Mouse (Mus musculus): ENCODE results near the gene Per3. TPM values are rescaled to one million over a fixed set of nuclear protein-coding genes. Genes with fewer than 3 reads are reported as not detected.
A peak's percentile ranks its signal among the peaks of the same experiment; 100 is the strongest.

Gene Per3
- polyA plus RNA-seq, 1 experiment from 2014 or later, result 6.9 TPM

DNA sequence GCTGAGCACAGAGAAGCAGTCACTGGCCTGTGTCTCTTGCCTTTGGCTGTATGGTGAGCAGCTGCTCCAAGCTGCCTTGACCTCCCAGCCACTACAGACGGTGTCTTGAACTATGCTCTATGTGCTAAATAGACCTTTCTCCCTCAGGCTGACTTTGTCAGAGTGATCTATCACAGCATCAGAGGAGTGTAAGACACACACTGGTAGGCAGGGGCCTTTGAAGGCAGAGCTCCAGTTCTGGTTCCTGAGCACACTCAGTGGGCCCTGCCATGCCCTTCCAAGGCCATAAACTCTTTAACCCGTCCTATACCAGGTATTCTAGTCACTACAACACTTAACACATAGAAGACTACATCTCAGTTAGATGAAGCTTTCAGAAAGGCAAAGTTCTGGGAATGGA is 36.9 kb upstream of the Per3 start:
- DNase-seq (ENCODE audit: low spot score) (no peak), ATAC-seq (ENCODE audit: low FRiP score, low TSS enrichment) (no peak)
- Histone ChIP-seq H3K27me3 (ENCODE audit: control insufficient read depth, insufficient read depth, low read length) (no peaks in the 10 kb centered on the region), H3K4me2 (replicated peaks; ENCODE audit: low read depth) (no peak overlapping the region), H3K27ac (replicated peaks) (no peak overlapping the region), H3K36me3 (ENCODE audit: control insufficient read depth, insufficient read depth, low read length) (no peaks in the 10 kb centered on the region), H3K9me3 (ENCODE audit: control insufficient read depth, low read length) (no peaks in the 10 kb centered on the region), H3K4me3 (ENCODE audit: low read depth, low read length) (no peak overlapping the region), H3K4me1 (replicated peaks; ENCODE audit: control insufficient read depth, insufficient read depth) (no peaks in the 10 kb centered on the region), H3K9ac (ENCODE audit: low read length) (no peak overlapping the region)
- TF ChIP-seq EP300 (optimal IDR thresholded peaks at IDR 0.05), result no peak
- TF ChIP-seq CTCF (IDR thresholded peaks at IDR 0.05; ENCODE audit: low read depth), result no peak
- 67% methylated on average over 2 of the region's 2 CpGs for WGBS

- Histone ChIP-seq H3K36me3 (ENCODE audit: control insufficient read depth, insufficient read depth, low read length) (no peaks in the 10 kb centered on the region), H3K4me2 (replicated peaks; ENCODE audit: low read depth) (no peak overlapping the region), H3K9ac (ENCODE audit: low read length) (no peak overlapping the region), H3K27ac (replicated peaks) (no peak overlapping the region), H3K4me1 (replicated peaks; ENCODE audit: control insufficient read depth, insufficient read depth) (no peaks in the 10 kb centered on the region), H3K4me3 (ENCODE audit: low read depth, low read length) (no peak overlapping the region), H3K9me3 (ENCODE audit: control insufficient read depth, low read length) (no peaks in the 10 kb centered on the region), H3K27me3 (ENCODE audit: control insufficient read depth, insufficient read depth, low read length) (no peaks in the 10 kb centered on the region)
- no peak for DNase-seq (ENCODE audit: low spot score)
- no peak for TF ChIP-seq EP300 (optimal IDR thresholded peaks at IDR 0.05)
- TF ChIP-seq CTCF (IDR thresholded peaks at IDR 0.05; ENCODE audit: low read depth), result no peak
- no peak for ATAC-seq (ENCODE audit: low FRiP score, low TSS enrichment)
- WGBS, result 84% methylated on average over 15 of the region's 15 CpGs
Observed at GRCm38 (mm10) chr4:151074817-151075216, 30.4 kb upstream of the Per3 start.

DNA sequence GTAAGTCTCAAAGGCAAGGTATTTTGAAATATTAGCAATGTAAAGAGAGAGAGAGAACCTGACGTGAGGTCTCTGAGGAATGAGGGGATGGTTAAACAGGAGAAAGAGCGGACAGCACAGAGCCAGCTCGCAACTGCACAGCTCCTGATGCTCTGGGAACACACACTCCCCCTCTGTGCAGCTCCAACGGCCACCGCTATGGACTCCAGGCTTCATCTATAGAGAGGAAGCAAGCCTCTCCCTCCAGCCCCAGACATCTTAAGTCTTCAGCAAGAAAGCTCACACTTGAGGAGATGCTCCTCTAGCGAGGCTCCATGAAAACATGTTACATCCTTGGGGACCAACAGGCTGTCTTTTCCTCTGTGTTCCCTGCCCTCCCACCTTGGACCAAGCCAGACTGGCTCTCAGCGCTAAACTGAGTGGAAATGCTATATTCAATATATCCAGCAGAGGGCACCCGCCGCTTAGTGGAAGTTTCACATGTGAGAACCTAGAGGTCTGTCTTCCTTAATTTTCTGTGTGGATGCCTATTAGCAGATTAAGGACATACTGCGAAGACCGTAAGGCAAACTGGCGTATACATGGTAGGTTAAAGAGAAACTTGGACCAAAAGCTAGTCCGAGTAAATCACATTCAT is 28.8 kb upstream of the Per3 start:
- DNase-seq (ENCODE audit: low spot score), result peak; percentile 73
- WGBS, result 47% methylated on average over 13 of the region's 13 CpGs
- no peak overlapping the region for H3K9ac ChIP-seq (ENCODE audit: low read length)
- H3K4me2 ChIP-seq (replicated peaks; ENCODE audit: low read depth), result no peak overlapping the region
- TF ChIP-seq EP300 (optimal IDR thresholded peaks at IDR 0.05), result no peak
- TF ChIP-seq CTCF (IDR thresholded peaks at IDR 0.05; ENCODE audit: low read depth), result peak; percentile 95
- H3K4me3 ChIP-seq (ENCODE audit: low read depth, low read length), result no peak overlapping the region
- ATAC-seq (ENCODE audit: low FRiP score, low TSS enrichment), result peak; percentile 73
- H3K27me3 ChIP-seq (ENCODE audit: control insufficient read depth, insufficient read depth, low read length), result no peaks in the 10 kb centered on the region
- H3K4me1 ChIP-seq (replicated peaks; ENCODE audit: control insufficient read depth, insufficient read depth), result no peaks in the 10 kb centered on the region
- H3K9me3 ChIP-seq (ENCODE audit: control insufficient read depth, low read length), result no peaks in the 10 kb centered on the region
- no peaks in the 10 kb centered on the region for H3K36me3 ChIP-seq (ENCODE audit: control insufficient read depth, insufficient read depth, low read length)
- no peak overlapping the region for H3K27ac ChIP-seq (replicated peaks)

DNA sequence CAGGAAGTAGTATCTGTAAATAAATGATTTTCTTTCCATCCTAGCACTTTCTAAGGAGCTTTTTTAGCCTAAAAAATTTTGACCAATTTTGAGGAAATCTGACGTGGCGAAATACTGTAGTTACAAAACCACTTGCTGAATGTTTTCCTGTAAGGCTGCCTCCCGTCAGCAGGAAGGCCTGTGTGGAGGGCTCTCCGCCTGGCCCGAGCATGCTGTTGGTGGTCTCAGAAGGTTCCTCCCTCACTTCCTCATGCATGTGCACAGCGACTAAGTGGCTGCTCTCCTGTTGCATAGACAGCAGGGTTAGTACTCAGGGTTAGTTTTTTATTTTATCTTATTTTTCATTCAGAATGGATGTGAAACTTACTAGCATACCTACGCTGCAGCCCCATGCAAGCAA is 26.5 kb upstream of the Per3 start:
- ATAC-seq (ENCODE audit: low FRiP score, low TSS enrichment), result no peak

GRCm38 (mm10) chr4:151068751-151069150 is 24.3 kb upstream of the Per3 start:
- no peaks in the 10 kb centered on the region for H3K4me1 ChIP-seq (replicated peaks; ENCODE audit: control insufficient read depth, insufficient read depth)
- no peaks in the 10 kb centered on the region for H3K9me3 ChIP-seq (ENCODE audit: control insufficient read depth, low read length)
- no peaks in the 10 kb centered on the region for H3K27me3 ChIP-seq (ENCODE audit: control insufficient read depth, insufficient read depth, low read length)
- no peak for TF ChIP-seq EP300 (optimal IDR thresholded peaks at IDR 0.05)
- TF ChIP-seq CTCF (IDR thresholded peaks at IDR 0.05; ENCODE audit: low read depth), result peak; percentile 52
- no peak overlapping the region for H3K9ac ChIP-seq (ENCODE audit: low read length)
- no peak overlapping the region for H3K4me3 ChIP-seq (ENCODE audit: low read depth, low read length)
- H3K4me2 ChIP-seq (replicated peaks; ENCODE audit: low read depth), result no peak overlapping the region
- H3K36me3 ChIP-seq (ENCODE audit: control insufficient read depth, insufficient read depth, low read length), result no peaks in the 10 kb centered on the region
- ATAC-seq (ENCODE audit: low FRiP score, low TSS enrichment) (no peak), DNase-seq (ENCODE audit: low spot score) (no peak)
- no peak overlapping the region for H3K27ac ChIP-seq (replicated peaks)
- WGBS, result 63% methylated on average over 4 of the region's 4 CpGs

More for the DNA sequence above, 26.5 kb upstream of the Per3 start:
- no peaks in the 10 kb centered on the region for H3K4me1 ChIP-seq (replicated peaks; ENCODE audit: control insufficient read depth, insufficient read depth)
- no peaks in the 10 kb centered on the region for H3K9me3 ChIP-seq (ENCODE audit: control insufficient read depth, low read length)
- WGBS, result 75% methylated on average over 7 of the region's 7 CpGs
- H3K36me3 ChIP-seq (ENCODE audit: control insufficient read depth, insufficient read depth, low read length), result no peaks in the 10 kb centered on the region
- H3K9ac ChIP-seq (ENCODE audit: low read length), result no peak overlapping the region
- TF ChIP-seq CTCF (IDR thresholded peaks at IDR 0.05; ENCODE audit: low read depth), result no peak
- no peak for TF ChIP-seq EP300 (optimal IDR thresholded peaks at IDR 0.05)
- no peak for DNase-seq (ENCODE audit: low spot score)
- no peak overlapping the region for H3K27ac ChIP-seq (replicated peaks)
- H3K4me3 ChIP-seq (ENCODE audit: low read depth, low read length), result no peak overlapping the region
- H3K4me2 ChIP-seq (replicated peaks; ENCODE audit: low read depth), result no peak overlapping the region
- no peaks in the 10 kb centered on the region for H3K27me3 ChIP-seq (ENCODE audit: control insufficient read depth, insufficient read depth, low read length)

DNA sequence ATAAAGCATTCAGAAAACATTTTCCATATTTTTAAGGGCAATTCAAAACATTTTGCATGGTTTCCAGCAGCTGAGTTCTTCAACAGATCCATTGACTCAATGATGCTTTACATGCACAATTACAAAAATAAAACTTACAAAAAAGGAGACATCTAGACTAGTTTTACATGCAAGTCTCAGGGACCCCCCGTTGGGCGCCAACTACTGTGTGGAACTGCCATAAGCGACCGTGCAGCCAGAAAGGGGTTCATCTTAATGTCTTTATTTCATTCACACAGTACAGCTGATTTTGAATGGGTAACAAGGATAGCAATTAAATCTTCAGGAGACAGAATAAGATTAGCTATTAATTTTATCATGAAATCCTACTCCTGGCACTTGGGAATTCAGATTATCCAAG is 15.1 kb upstream of the Per3 start:
- Histone ChIP-seq H3K4me3 (ENCODE audit: low read depth, low read length) (no peak overlapping the region), H3K4me1 (replicated peaks; ENCODE audit: control insufficient read depth, insufficient read depth) (no peaks in the 10 kb centered on the region), H3K36me3 (ENCODE audit: control insufficient read depth, insufficient read depth, low read length) (no peaks in the 10 kb centered on the region), H3K27me3 (ENCODE audit: control insufficient read depth, insufficient read depth, low read length) (no peaks in the 10 kb centered on the region), H3K9me3 (ENCODE audit: control insufficient read depth, low read length) (no peaks in the 10 kb centered on the region), H3K27ac (replicated peaks) (no peak overlapping the region), H3K4me2 (replicated peaks; ENCODE audit: low read depth) (no peak overlapping the region), H3K9ac (ENCODE audit: low read length) (no peak overlapping the region)
- 98% methylated on average over 4 of the region's 4 CpGs for WGBS
- no peak for TF ChIP-seq CTCF (IDR thresholded peaks at IDR 0.05; ENCODE audit: low read depth)
- no peak for TF ChIP-seq EP300 (optimal IDR thresholded peaks at IDR 0.05)
- ATAC-seq (ENCODE audit: low FRiP score, low TSS enrichment) (no peak), DNase-seq (ENCODE audit: low spot score) (no peak)
